Mouse (Mus musculus) embryonic facial prominence, embryonic 14.5 days (tissue): ENCODE results near the gene Agl. TPM values are rescaled to one million over a fixed set of nuclear protein-coding genes. Genes with fewer than 3 reads are reported as not detected.

Source experiments
- ATAC-seq: fragments of 200-750 bp; cut with Nextera tagmentation; 2 replicates; pipeline ENCODE4 v1.8.0; 2017; ENCODE audit warnings: low read depth, moderate number of reproducible peaks, moderate TSS enrichment
- DNase-seq: peaks from one replicate; pipeline ENCODE4 v3.0.0-alpha.2; 2015; ENCODE audit warnings: low spot score
- H3K27ac ChIP-seq: fragments of 300-500 bp; sonication (generic); replicated peaks from 2 replicates; pipeline ENCODE4 v1.5.1; 2014; ENCODE audit warnings: low read depth, mild to moderate bottlenecking, low read length, moderate library complexity
- H3K27me3 ChIP-seq: fragments of 300-500 bp; sonication (generic); replicated peaks from 2 replicates; pipeline ENCODE4 v1.6.1; 2014; ENCODE audit warnings: low read length; ENCODE audit not compliant: control insufficient read depth, insufficient read depth
- H3K36me3 ChIP-seq: fragments of 300-500 bp; sonication (generic); 2 replicates; pipeline ENCODE4 v1.6.1; 2014; ENCODE audit warnings: low read length, mixed read lengths; ENCODE audit not compliant: control insufficient read depth, insufficient read depth
- H3K4me1 ChIP-seq: fragments of 300-500 bp; sonication (generic); 2 replicates; pipeline ENCODE4 v1.6.1; 2014; ENCODE audit warnings: antibody characterized with exemption, low read length; ENCODE audit not compliant: control insufficient read depth, insufficient read depth
- H3K4me2 ChIP-seq: fragments of 300-500 bp; sonication (generic); 2 replicates; pipeline ENCODE4 v1.6.1; 2014; ENCODE audit warnings: low read depth, mild to moderate bottlenecking, low read length, moderate library complexity, mixed read lengths
- H3K4me3 ChIP-seq: fragments of 300-500 bp; sonication (generic); 2 replicates; pipeline ENCODE4 v1.5.1; 2014; ENCODE audit warnings: low read depth, mild to moderate bottlenecking, low read length
- H3K9ac ChIP-seq: fragments of 300-500 bp; sonication (generic); 2 replicates; pipeline ENCODE4 v1.6.1; 2014; ENCODE audit warnings: low read depth, mild to moderate bottlenecking, low read length, moderate library complexity, mixed read lengths
- H3K9me3 ChIP-seq: fragments of 300-500 bp; sonication (generic); 2 replicates; pipeline ENCODE4 v1.6.1; 2016; ENCODE audit warnings: low read length; ENCODE audit not compliant: control insufficient read depth
- WGBS: fragments of 180-500 bp; shearing (Covaris S2); extraction: QIAGEN DNeasy Blood & Tissue Kit; methylation state at CpG from one replicate; pipeline ENCODE4 v1.1.7; 2014; 5-methylcytosine and 5-hydroxymethylcytosine counted together
- polyA plus RNA-seq: library from polyadenylated mRNA; unstranded; fragments of >200 nt; fragmentation: Nextera tagmentation; extraction: Ambion mirVana; gene quantifications from 2 replicates; pipeline ENCODE4 v1.2.1, GENCODE M21; 2014

The Agl gene
- polyA plus RNA-seq, 1 experiment from 2014 or later, result 48.7 TPM

- no peak for DNase-seq
- no peaks in the 10 kb centered on the region for H3K27me3 ChIP-seq
- H3K9ac ChIP-seq, result no peak overlapping the region
- 75% methylated on average over 2 of the region's 2 CpGs for WGBS
- H3K4me1 ChIP-seq, result no peaks in the 10 kb centered on the region
- H3K4me2 ChIP-seq, result no peak overlapping the region
- no peak overlapping the region for H3K4me3 ChIP-seq
- no peaks in the 10 kb centered on the region for H3K36me3 ChIP-seq
- no peaks in the 10 kb centered on the region for H3K9me3 ChIP-seq
- no peak overlapping the region for H3K27ac ChIP-seq
- ATAC-seq, result no peak
Measured at GRCm38 (mm10) chr3:116841311-116841710, 33.3 kb upstream of the Agl start.

GRCm38 (mm10) chr3:116836681-116837475 is 28.9 kb upstream of the Agl start:
- Histone ChIP-seq H3K9me3 (no peaks in the 10 kb centered on the region), H3K4me3 (no peak overlapping the region), H3K27me3 (no peaks in the 10 kb centered on the region), H3K36me3 (no peaks in the 10 kb centered on the region), H3K4me2 (no peak overlapping the region), H3K27ac (no peak overlapping the region), H3K9ac (no peak overlapping the region), H3K4me1 (no peaks in the 10 kb centered on the region)
- ATAC-seq, result no peak
- WGBS, result 82% methylated on average over 23 of the region's 23 CpGs
- DNase-seq, result no peak

- Histone ChIP-seq H3K9ac (peak overlapping the region; percentile 66), H3K4me3 (peak overlapping the region; percentile 44), H3K36me3 (no peaks in the 10 kb centered on the region), H3K4me2 (peak overlapping the region; percentile 80), H3K9me3 (no peaks in the 10 kb centered on the region), H3K27ac (no peak overlapping the region), H3K4me1 (no peaks in the 10 kb centered on the region), H3K27me3 (no peaks in the 10 kb centered on the region)
- ATAC-seq, result peak; percentile 87
- DNase-seq, result peak; percentile 96
- WGBS, result 23% methylated on average over 21 of the region's 21 CpGs
Measured at GRCm38 (mm10) chr3:116835770-116836680, 28.1 kb upstream of the Agl start.

DNA sequence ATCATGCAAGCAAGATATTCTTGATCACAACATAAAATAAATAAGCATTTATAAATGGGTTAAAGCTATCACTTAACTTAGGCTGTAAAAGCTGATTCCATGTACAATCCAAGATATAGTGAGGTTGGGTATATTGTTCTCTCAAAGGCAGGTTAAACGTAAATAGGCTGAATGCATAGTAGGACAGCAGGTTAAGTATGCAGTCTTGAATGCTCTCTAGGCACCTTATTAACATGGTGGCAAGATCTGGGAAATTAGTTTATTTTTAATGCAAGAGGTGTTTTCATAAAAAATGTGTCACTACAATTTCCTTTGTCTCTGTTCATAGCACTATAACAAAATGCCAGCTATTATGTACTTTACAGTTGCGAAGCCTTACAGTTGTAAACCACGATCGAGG is 27.4 kb upstream of the Agl start:
- Histone ChIP-seq H3K4me2 (peak overlapping the region; percentile 80), H3K27ac (no peak overlapping the region), H3K9ac (peak overlapping the region; percentile 66; the same call in 1 of the 2 replicates), H3K4me1 (no peaks in the 10 kb centered on the region), H3K36me3 (no peaks in the 10 kb centered on the region), H3K9me3 (no peaks in the 10 kb centered on the region), H3K4me3 (peak overlapping the region; percentile 44), H3K27me3 (no peaks in the 10 kb centered on the region)
- 80% methylated on average over 4 of the region's 4 CpGs for WGBS
- no peak for DNase-seq
- no peak for ATAC-seq

DNA sequence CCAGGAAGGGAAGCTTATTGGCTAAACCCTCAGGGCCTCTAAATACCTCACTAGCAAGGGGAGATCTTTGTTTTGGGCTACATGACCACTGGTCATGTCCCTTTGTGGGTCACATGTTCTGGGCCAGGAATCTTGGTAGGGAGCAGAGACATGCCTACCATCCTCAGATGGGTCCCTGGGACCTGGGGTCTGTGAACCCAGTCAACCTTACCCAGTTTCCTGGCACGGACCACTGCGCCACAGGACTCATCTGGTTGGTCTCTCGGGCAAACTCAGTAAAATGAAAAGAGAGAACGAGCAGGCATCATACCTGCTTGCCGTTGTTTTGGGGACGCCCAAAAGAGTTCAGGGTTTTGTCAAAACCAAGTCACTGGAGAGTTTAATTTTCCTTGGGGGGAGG is 26.3 kb upstream of the Agl start:
- Histone ChIP-seq H3K9ac (no peak overlapping the region), H3K27ac (no peak overlapping the region), H3K4me3 (no peak overlapping the region), H3K36me3 (no peaks in the 10 kb centered on the region), H3K27me3 (no peaks in the 10 kb centered on the region), H3K9me3 (no peaks in the 10 kb centered on the region), H3K4me2 (no peak overlapping the region), H3K4me1 (no peaks in the 10 kb centered on the region)
- 87% methylated on average over 6 of the region's 6 CpGs for WGBS
- ATAC-seq (no peak), DNase-seq (no peak)

DNA sequence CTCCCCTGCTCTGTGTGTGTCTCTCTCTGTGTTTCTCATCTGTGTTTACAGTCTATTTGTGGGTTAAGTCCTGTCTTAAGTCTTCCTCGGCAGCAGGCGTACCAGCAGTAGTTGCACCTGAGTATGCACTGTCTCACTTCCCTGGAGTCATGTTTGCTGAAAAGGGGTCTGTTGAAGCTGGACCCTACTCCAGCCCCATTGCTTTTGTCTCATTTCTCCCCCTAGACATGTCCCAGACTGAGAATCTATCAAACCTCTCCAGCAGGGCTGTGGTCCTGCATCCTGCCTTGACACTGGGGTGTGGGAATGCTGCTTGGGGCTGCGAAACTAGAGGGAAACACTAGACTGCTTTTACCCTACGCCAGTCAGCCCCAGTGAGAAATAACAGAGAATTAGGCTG is 25.5 kb upstream of the Agl start:
- H3K27ac ChIP-seq, result no peak overlapping the region
- H3K27me3 ChIP-seq, result no peaks in the 10 kb centered on the region
- DNase-seq, result no peak
- H3K36me3 ChIP-seq, result no peaks in the 10 kb centered on the region
- H3K9ac ChIP-seq, result no peak overlapping the region
- H3K4me3 ChIP-seq, result no peak overlapping the region
- no peak overlapping the region for H3K4me2 ChIP-seq
- H3K9me3 ChIP-seq, result no peaks in the 10 kb centered on the region
- H3K4me1 ChIP-seq, result no peaks in the 10 kb centered on the region
- WGBS, result 77% methylated on average over 4 of the region's 4 CpGs
- ATAC-seq, result no peak

- Histone ChIP-seq H3K36me3 (no peaks in the 10 kb centered on the region), H3K27ac (no peak overlapping the region), H3K4me1 (no peaks in the 10 kb centered on the region), H3K9ac (no peak overlapping the region), H3K4me2 (no peak overlapping the region), H3K4me3 (no peak overlapping the region), H3K9me3 (no peaks in the 10 kb centered on the region), H3K27me3 (no peaks in the 10 kb centered on the region)
- WGBS, result 86% methylated on average over 7 of the region's 7 CpGs
- ATAC-seq, result no peak
- DNase-seq, result no peak
Measured at GRCm38 (mm10) chr3:116832526-116833310, 24.8 kb upstream of the Agl start.

DNA sequence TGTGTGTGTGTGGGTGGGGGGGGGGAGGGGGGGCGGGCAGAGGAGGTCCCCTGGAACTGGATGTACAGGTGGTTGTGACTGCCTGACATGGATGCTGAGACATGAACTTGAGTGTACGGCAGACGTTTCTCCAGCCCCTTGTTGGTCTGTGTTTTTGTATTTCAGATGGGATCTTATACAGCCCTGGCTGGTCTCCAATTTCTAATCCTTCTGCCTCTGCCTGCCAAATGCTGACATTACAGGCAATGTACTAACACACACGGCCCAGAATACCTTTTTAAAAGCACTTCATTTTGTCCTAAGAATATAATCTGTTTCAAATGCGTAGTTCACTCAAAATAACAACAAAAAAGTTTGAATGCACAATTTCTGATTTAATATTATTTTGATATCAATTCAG is 23.4 kb upstream of the Agl start:
- no peaks in the 10 kb centered on the region for H3K27me3 ChIP-seq
- no peaks in the 10 kb centered on the region for H3K9me3 ChIP-seq
- H3K36me3 ChIP-seq, result no peaks in the 10 kb centered on the region
- DNase-seq (peak; percentile 78), ATAC-seq (peak; percentile 41; the same call in 1 of the 2 replicates)
- no peak overlapping the region for H3K4me2 ChIP-seq
- H3K27ac ChIP-seq, result no peak overlapping the region
- 49% methylated on average over 5 of the region's 5 CpGs for WGBS
- H3K9ac ChIP-seq, result no peak overlapping the region
- H3K4me3 ChIP-seq, result no peak overlapping the region
- no peaks in the 10 kb centered on the region for H3K4me1 ChIP-seq
